8 mouse cellular contexts compared by ENCODE assay signal in genomic region chr12:9166218-9166908, GRCm38 (mm10).
DNase-seq lines count a peak whose midpoint lies in the region; ATAC-seq and TF ChIP-seq lines count a peak whose summit lies in the region.

No protein-coding gene starts in this region.

- ATAC-seq in liver, embryonic 12.5 days = peak; percentile 46; the same call in 1 of the 2 replicates
- peak; percentile 78; the same call in 1 of the 2 replicates for ATAC-seq in neural tube, embryonic 15.5 days (ENCODE audit: low FRiP score)

- no peak overlapping the region for H3K4me2 ChIP-seq in liver, embryonic 12.5 days
- no peak overlapping the region for H3K4me2 ChIP-seq in neural tube, embryonic 15.5 days

- 0 out of 2 replicates have a peak, but pooled peaks have one; percentile 17 for TF ChIP-seq CTCF in thymus, adult 2 months (IDR thresholded peaks at IDR 0.05; ENCODE audit: borderline replicate concordance, control insufficient read depth, extremely low read depth, insufficient read depth, low read length, poor library complexity)
- peak; percentile 76 for TF ChIP-seq CTCF in kidney, adult 2 months (conservative IDR thresholded peaks at IDR 0.05; ENCODE audit: insufficient read depth, insufficient read length, low read depth, low read length)

- H3K36me3 ChIP-seq in thymus, adult 2 months (ENCODE audit: control insufficient read depth, insufficient read depth, low read length) = no peaks in the 10 kb centered on the region
- H3K36me3 ChIP-seq in kidney, adult 2 months (ENCODE audit: control insufficient read depth, insufficient read depth, low read length) = no peaks in the 10 kb centered on the region
- no peaks in the 10 kb centered on the region for H3K36me3 ChIP-seq in liver, embryonic 12.5 days
- H3K36me3 ChIP-seq in neural tube, embryonic 15.5 days = no peaks in the 10 kb centered on the region

- no peaks in the 10 kb centered on the region for H3K27me3 ChIP-seq in thymus, adult 2 months (ENCODE audit: control insufficient read depth, insufficient read depth, low read length)
- H3K27me3 ChIP-seq in kidney, adult 2 months (replicated peaks; ENCODE audit: control insufficient read depth, insufficient read depth, low read length) = no peaks in the 10 kb centered on the region
- H3K27me3 ChIP-seq in liver, embryonic 12.5 days (replicated peaks) = no peaks in the 10 kb centered on the region
- no peaks in the 10 kb centered on the region for H3K27me3 ChIP-seq in neural tube, embryonic 15.5 days (replicated peaks)

- 63% methylated on average over 10 of the region's 10 CpGs for WGBS in thymus, adult 2 months
- 57% methylated on average over 10 of the region's 10 CpGs for WGBS in kidney, adult 2 months
- WGBS in liver, embryonic 12.5 days (ENCODE audit: insufficient replicate concordance) = 42% methylated on average over 10 of the region's 10 CpGs
- WGBS in neural tube, embryonic 15.5 days = 62% methylated on average over 10 of the region's 10 CpGs

- no peak overlapping the region for H3K4me3 ChIP-seq in thymus, adult 2 months (ENCODE audit: control insufficient read depth, insufficient read depth, low read length)
- H3K4me3 ChIP-seq in kidney, adult 2 months (ENCODE audit: insufficient read depth, low read depth, low read length) = no peak overlapping the region
- H3K4me3 ChIP-seq in liver, embryonic 12.5 days = no peak overlapping the region
- H3K4me3 ChIP-seq in neural tube, embryonic 15.5 days (replicated peaks) = no peak overlapping the region

- H3K9ac ChIP-seq in liver, embryonic 12.5 days = no peak overlapping the region
- H3K9ac ChIP-seq in neural tube, embryonic 15.5 days (replicated peaks) = no peak overlapping the region

- no peak for TF ChIP-seq POLR2A in thymus, adult 2 months (IDR thresholded peaks at IDR 0.05; ENCODE audit: control insufficient read depth, extremely low read depth, insufficient read depth, low read length, poor library complexity)
- no peak for TF ChIP-seq POLR2A in kidney, adult 2 months (IDR thresholded peaks at IDR 0.05; ENCODE audit: low read depth, low read length)

- H3K4me1 ChIP-seq in thymus, adult 2 months (replicated peaks; ENCODE audit: control insufficient read depth, insufficient read depth, low read length) = no peaks in the 10 kb centered on the region
- no peaks in the 10 kb centered on the region for H3K4me1 ChIP-seq in kidney, adult 2 months (ENCODE audit: control insufficient read depth, insufficient read depth, low read length)
- H3K4me1 ChIP-seq in liver, embryonic 12.5 days = no peaks in the 10 kb centered on the region
- H3K4me1 ChIP-seq in neural tube, embryonic 15.5 days = 0 out of 2 replicates have a peak, but pooled peaks cover 3% of the 10 kb centered on the region

- peak; percentile 5 for DNase-seq in thymus, adult 2 months
- no peak for DNase-seq in thymus, adult 18-20 months
- peak; percentile 6 for DNase-seq in c-Kit-positive CD71-negative TER-119-negative erythroid progenitor cells, embryonic 14.5 days (ENCODE audit: low read depth)
- DNase-seq in heart, adult 18-20 months = peak; percentile 20 to 52
- peak; percentile 35 for DNase-seq in kidney, adult 2 months
- DNase-seq in cerebellum, postnatal 36 days = no peak

- no peaks in the 10 kb centered on the region for H3K9me3 ChIP-seq in liver, embryonic 12.5 days (replicated peaks)
- H3K9me3 ChIP-seq in neural tube, embryonic 15.5 days (replicated peaks) = no peaks in the 10 kb centered on the region

- no peak overlapping the region for H3K27ac ChIP-seq in thymus, adult 2 months (ENCODE audit: control insufficient read depth, insufficient read depth, low read length)
- no peak overlapping the region for H3K27ac ChIP-seq in kidney, adult 2 months (ENCODE audit: insufficient read depth, low read depth, low read length)
- H3K27ac ChIP-seq in liver, embryonic 12.5 days = no peak overlapping the region
- no peak overlapping the region for H3K27ac ChIP-seq in neural tube, embryonic 15.5 days (replicated peaks)

Comparison
In these comparisons a context has a peak if more than half of its experiments do, and no peak if none do; other contexts are left out.
1. DNase-seq: peak in thymus, adult 2 months (single experiment), c-Kit-positive CD71-negative TER-119-negative erythroid progenitor cells, embryonic 14.5 days (single experiment), heart, adult 18-20 months (2 of 2) and kidney, adult 2 months (single experiment); none in thymus, adult 18-20 months (0 of 2) and cerebellum, postnatal 36 days (0 of 2).